Mouse (Mus musculus): ENCODE results near the gene Zfp598. TPM values are rescaled to one million over a fixed set of nuclear protein-coding genes. Genes with fewer than 3 reads are reported as not detected.
A peak's percentile ranks its signal among the peaks of the same experiment; 100 is the strongest.

Zfp598 gene
- total RNA-seq, 2 experiments from 2014 or later, result 38.2 to 43.5 TPM

DNA sequence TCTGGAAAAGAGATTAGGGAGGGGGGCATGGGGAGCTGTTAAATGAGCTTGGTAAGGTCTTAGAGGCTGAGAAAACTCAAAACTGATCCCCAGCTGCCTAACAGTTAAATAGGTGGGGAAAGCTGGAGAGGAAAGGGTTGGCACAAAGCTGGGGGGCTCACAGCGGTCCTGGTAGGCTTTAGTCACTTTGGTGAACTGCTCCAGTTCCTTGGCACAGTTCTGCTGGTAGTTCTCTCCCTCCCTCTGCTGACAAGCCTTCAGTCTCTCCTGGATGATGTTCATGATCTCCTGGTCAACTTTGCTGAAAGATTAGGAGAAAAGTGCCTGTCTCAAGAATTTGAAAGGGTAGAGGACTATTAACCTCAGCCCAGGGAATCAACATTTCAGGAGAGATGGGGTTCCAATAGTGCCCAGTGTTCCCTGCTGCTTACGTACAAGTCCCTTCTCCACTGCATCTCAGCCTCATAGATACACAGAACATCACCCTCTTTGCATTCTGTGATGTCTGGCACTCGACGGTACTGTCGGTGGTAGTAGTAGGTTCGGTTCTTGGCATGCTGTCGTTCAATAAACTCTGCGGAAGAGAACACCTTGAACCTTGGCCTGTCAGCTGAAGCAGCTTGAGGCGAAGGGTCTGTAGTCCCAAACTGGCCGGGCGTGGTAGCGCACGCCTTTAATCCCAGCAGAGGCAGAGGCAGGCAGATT is 52.9 kb downstream of the Zfp598 start:
- no peak for DNase-seq

DNA sequence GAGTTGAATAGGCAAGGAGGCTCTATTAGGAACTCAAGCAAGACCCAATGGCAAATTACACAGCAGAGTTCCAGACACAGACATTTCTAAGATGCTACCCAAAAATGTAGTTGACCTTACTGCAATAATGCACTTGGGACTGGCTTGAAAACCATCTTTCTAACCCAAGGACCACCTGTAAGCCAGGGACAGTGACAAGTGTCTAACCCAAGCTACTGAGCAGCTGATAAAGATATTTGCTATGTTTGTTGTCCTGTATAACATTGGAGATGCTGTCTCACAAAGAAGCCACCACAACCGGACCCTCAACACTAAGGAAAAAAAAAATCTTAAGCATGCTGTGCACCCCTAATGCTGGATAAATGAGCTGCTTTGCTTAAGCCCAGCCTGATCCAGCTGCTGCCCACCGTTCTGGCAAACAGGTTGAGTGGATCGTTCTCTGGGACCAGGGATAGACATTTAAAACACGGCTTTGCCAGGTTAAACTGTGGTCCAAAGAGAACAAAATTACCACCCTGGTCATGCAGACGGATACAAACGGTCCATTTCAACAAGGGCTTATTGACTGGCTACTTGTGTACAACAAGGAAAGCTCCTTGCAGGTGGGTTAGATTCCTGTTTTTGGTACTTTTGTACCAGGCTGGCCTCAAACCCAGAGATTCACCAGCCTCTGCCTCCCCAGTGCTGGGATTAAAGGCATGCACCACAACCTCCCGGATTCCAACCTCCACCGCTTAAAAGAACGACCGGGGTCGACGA is 53.8 kb downstream of the Zfp598 start:
- DNase-seq, result no peak

DNA sequence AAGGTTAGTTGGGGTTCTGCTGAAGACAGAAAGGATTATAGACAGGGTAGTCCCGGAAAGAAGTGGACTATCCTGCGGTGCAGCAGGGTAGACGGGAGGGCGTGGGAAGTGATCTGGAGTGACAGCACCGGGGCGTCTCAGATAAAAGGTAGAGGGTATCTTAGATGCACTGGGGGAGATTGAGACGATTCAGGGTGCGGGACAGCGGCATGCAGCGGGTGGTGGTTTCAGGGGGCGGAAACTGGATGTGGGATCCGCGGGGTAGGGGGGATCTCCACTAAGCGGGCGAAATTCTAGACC is 54.3 kb downstream of the Zfp598 start:
- no peak for DNase-seq

DNA sequence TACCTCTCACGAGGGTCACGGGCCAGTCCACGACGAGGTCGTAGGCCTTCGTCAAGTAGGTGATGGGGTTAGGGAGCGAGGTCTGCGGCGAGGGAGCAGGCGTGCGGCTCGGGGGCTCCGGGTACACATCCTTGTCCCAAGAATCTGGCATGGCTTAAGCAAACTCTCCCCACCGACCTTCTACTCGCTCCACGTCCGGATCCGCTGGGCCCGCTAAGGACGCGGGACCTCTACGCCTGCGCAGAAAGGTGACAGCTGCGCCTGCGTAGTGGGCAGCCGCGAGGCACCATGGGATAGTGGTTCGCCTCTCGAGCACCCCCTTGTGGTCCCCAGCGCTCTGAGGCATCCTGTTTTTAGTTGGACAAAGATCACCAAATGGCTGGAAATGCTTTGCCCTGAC is 54.7 kb downstream of the Zfp598 start, which contains the start of gene Ndufb10:
Ndufb10 (minus strand) TSS at position 295 of the 400 bp plus-strand sequence.
- peak; percentile 91 to 95 for DNase-seq

DNA sequence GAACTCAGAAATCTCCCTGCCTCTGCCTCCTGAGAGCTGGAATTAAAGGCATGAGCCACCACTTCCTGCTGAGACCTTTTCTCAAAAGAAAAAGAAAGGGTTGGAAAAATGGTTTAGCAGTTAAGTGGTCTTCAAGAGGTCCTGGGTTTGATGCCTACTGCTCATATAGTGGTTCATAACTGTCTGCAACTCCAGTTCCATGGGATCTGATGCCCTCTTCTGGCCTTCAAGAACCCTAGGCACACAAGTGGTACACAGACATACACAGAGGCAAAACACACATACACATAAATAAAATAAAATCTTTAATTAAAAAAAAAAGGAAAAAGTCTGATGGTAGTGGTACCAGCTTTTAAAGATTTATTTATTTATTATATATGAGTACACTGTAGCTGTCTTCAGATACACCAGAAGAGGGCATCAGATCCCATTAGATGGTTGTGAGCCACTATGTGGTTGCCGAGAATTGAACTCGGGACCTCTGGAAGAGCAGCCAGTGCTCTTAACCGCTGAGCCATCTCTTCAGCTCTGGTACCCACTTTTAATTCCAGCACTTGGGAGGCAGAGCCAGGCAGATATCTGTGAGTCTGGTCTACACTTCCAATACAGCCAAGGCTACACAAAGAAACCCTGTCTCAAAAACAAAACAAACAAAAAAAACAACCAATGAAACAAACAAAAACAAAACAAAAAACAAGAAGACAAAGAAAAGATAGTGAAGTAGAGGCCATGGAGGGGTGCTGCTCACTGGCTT is 56.3 kb downstream of the Zfp598 start:
- no peak for DNase-seq

DNA sequence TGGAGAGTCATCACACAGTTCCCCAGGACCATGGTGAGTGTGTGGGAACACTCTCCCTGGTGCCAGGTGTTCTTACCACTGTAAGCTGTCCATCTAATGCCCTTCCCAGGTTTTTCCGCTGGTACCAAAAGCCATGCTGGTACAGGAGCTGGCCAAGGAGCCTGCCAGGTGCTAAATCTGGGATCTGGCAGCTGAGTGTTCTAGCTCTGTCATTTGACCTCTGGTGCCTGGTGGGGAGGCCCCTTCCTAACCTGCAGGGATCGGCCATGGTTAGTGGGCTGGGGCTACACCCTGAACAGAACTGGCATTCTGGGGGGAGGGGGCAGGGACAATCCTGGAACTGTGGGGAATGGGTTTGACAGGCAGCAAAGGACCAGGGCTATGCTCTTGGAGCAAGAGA is 58.1 kb downstream of the Zfp598 start, which contains the start of gene Rpl3l:
Rpl3l (plus strand) TSS at position 203 of the 400 bp plus-strand sequence.
- no peak for DNase-seq

DNA sequence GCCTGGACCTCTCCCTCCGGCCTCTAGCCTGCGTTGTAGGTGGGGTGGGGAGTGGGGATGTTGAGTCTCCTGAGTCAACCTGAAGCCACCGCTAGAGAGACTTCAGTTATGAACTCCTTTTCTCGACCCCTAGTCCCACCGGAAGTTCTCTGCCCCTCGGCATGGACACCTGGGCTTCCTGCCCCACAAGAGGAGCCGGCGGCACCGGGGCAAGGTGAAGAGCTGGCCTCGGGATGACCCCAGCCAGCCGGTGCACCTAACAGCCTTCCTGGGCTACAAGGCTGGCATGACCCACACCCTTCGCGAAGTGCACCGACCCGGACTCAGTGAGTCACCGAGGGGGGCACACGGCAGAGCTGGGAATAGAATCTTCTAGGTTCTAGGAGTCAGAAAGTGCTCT is 58.7 kb downstream of the Zfp598 start:
- no peak for DNase-seq

DNA sequence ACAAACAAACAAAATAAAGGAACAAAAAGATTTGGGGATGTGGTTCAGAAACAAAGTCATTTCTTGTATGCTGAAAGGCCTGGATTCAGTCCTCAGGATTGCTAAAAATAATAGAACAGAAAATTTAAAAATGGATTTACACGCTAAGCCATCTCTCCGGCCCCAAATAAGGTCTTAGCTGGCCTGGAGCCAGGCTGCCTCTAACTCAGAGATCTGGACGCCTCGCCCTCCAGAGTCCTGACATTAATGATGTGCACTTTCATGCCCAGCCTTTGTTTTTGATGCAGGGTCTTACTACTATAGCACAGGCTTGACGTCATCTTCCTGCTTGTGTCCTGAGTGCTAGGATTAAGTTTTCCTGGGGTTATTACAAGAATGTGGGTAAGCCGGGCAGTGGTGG is 59.6 kb downstream of the Zfp598 start:
- no peak for DNase-seq

DNA sequence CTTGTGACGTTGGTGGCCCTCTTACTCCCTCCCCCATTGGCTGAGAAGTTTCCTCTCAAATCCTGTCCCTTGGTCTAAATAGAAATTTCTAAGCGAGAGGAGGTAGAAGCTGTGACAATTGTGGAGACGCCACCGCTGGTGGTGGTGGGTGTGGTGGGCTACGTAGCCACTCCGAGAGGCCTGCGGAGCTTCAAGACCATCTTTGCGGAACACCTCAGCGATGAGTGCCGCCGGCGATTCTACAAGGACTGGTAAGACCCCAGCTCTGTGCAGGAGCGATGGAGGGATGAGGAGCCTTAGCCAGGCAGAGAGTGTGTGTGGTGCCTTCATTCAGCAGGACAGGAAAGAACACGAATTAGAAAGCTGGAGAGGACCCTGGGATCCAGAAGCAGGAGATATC is 61.3 kb downstream of the Zfp598 start:
- DNase-seq, result no peak

Other genes with a start within 250 kb of the Zfp598 start
- 10 to 100 TPM; 29.2 to 30.2 TPM for gene Eci1, start 243.0 kb upstream of the Zfp598 start, total RNA-seq (2021)
- gene Dnase1l2, start 226.6 kb upstream of the Zfp598 start, total RNA-seq (2021), result 10 to 100 TPM; 11.0 to 14.2 TPM
- gene E4f1, start 199.4 kb upstream of the Zfp598 start, total RNA-seq (2021), result 10 to 100 TPM; 30.3 to 42.7 TPM
- gene Pgp, start 199.3 kb upstream of the Zfp598 start, total RNA-seq (2021), result 10 to 100 TPM; 62.3 to 66.4 TPM
- 1 to 10 TPM; 1.9 to 2.6 TPM for gene Bricd5, start 195.8 kb upstream of the Zfp598 start, total RNA-seq (2021)
- 10 to 100 TPM; 40.7 to 45.0 TPM for gene Mlst8, start 190.6 kb upstream of the Zfp598 start, total RNA-seq (2021)
- gene Caskin1, start 181.1 kb upstream of the Zfp598 start, total RNA-seq (2021), result 100 to 1,000 TPM; 158 to 160 TPM
- 10 to 100 TPM; 86.7 to 95.1 TPM for gene Traf7, start 141.7 kb upstream of the Zfp598 start, total RNA-seq (2021)
- 10 to 100 TPM; 72.9 to 76.8 TPM for gene Rab26, start 135.5 kb upstream of the Zfp598 start, total RNA-seq (2021)
- 10 to 100 TPM; 84.9 to 95.3 TPM for gene Pkd1, start 119.9 kb upstream of the Zfp598 start, total RNA-seq (2021)
- 100 to 1,000 TPM; 181 to 184 TPM for gene Tsc2, start 37.1 kb upstream of the Zfp598 start, total RNA-seq (2021)
- gene Nthl1, start 37.0 kb upstream of the Zfp598 start, total RNA-seq (2021), result 1 to 10 TPM; 3.9 to 6.9 TPM
- 10 to 100 TPM; 41.1 to 43.3 TPM for gene Slc9a3r2, start 19.4 kb upstream of the Zfp598 start, total RNA-seq (2021)
- 1 to 10 TPM; 1.7 to 2.9 TPM for gene Npw, start 11.2 kb upstream of the Zfp598 start, total RNA-seq (2021)
- gene Syngr3, start 20.3 kb downstream of the Zfp598 start, total RNA-seq (2021), result 100 to 1,000 TPM; 152 to 165 TPM
- gene Gfer, start 26.5 kb downstream of the Zfp598 start, total RNA-seq (2021), result 10 to 100 TPM; 17.0 to 22.7 TPM
- 1 to 10 TPM; 2.5 to 3.0 TPM for gene Noxo1, start 26.5 kb downstream of the Zfp598 start, total RNA-seq (2021)
- gene Tbl3, start 38.0 kb downstream of the Zfp598 start, total RNA-seq (2021), result 10 to 100 TPM; 26.1 to 29.4 TPM
- not detected for gene Rnf151, start 48.4 kb downstream of the Zfp598 start, total RNA-seq (2021)
- gene Rps2, start 48.4 kb downstream of the Zfp598 start, total RNA-seq (2021), result 100 to 1,000 TPM; 326 to 349 TPM
- 100 to 1,000 TPM; 199 to 228 TPM for gene Ndufb10, start 54.8 kb downstream of the Zfp598 start, total RNA-seq (2021)
- gene Rpl3l, start 58.1 kb downstream of the Zfp598 start, total RNA-seq (2021), result under 1 TPM in 1 of 2 experiments, not detected in 1; 0.56 TPM
- 10 to 100 TPM; 42.1 to 45.6 TPM for gene Msrb1, start 67.0 kb downstream of the Zfp598 start, total RNA-seq (2021)
- gene Hs3st6, start 83.3 kb downstream of the Zfp598 start, total RNA-seq (2021), result not detected
- gene Meiob, start 134.6 kb downstream of the Zfp598 start, total RNA-seq (2021), result not detected
- gene Hagh, start 170.5 kb downstream of the Zfp598 start, total RNA-seq (2021), result 100 to 1,000 TPM; 131 to 134 TPM
- 10 to 100 TPM; 18.3 to 23.0 TPM for gene Fahd1, start 180.7 kb downstream of the Zfp598 start, total RNA-seq (2021)
- under 1 TPM in 1 of 2 experiments, not detected in 1; 0.33 TPM for gene Igfals, start 196.3 kb downstream of the Zfp598 start, total RNA-seq (2021)
- 10 to 100 TPM; 33.2 to 37.1 TPM for gene Nubp2, start 216.7 kb downstream of the Zfp598 start, total RNA-seq (2021)
- gene Spsb3, start 217.0 kb downstream of the Zfp598 start, total RNA-seq (2021), result 10 to 100 TPM; 39.2 to 42.8 TPM
- gene Eme2, start 225.4 kb downstream of the Zfp598 start, total RNA-seq (2021), result 10 to 100 TPM; 57.5 to 70.4 TPM
- gene Mrps34, start 225.4 kb downstream of the Zfp598 start, total RNA-seq (2021), result 10 to 100 TPM; 75.3 to 75.9 TPM
- gene Nme3, start 226.8 kb downstream of the Zfp598 start, total RNA-seq (2021), result 10 to 100 TPM; 60.0 to 67.5 TPM